Mouse (Mus musculus) cerebellum, postnatal 36 days (tissue): Measurements from ENCODE around the gene Psmb8.
"Not testable (repeated sequence)": the region's sequence is repeated elsewhere in the genome, so short reads cannot be mapped to it uniquely, and the experiment has no call there.

ENCODE experiments used
- DNase-seq, 2 experiments: peaks; one replicate each; pipeline ENCODE4 v3.0.0; 2021 to 2022; ENCODE audit warnings: mixed read lengths in 2 of 2

The Psmb8 gene

DNA sequence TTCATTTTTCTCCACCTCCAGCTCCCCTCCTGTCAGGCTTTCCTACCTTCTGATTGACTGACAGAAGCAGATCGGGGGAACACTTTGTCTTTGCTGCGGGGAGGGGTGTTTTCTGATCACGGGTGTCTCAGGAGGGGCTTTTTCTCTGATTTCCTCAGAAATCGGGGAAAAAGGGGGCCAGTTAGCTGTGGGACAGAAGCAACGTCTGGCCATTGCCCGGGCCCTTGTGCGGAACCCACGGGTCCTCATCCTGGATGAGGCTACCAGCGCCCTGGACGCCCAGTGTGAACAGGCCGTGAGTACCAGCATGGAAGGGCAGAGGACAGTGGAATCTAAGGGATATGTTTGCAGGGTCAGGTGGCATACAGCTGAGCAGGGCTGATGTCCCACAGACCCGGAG lies 17.7 kb downstream of the Psmb8 start:
- no peak for DNase-seq

GRCm38 (mm10) chr17:34217216-34217928 lies 19.9 kb downstream of the Psmb8 start:
- no peak for DNase-seq

GRCm38 (mm10) chr17:34217986-34218385 lies 20.5 kb downstream of the Psmb8 start:
- no peak for DNase-seq

GRCm38 (mm10) chr17:34218675-34219074 lies 21.2 kb downstream of the Psmb8 start:
- no peak for DNase-seq

DNA sequence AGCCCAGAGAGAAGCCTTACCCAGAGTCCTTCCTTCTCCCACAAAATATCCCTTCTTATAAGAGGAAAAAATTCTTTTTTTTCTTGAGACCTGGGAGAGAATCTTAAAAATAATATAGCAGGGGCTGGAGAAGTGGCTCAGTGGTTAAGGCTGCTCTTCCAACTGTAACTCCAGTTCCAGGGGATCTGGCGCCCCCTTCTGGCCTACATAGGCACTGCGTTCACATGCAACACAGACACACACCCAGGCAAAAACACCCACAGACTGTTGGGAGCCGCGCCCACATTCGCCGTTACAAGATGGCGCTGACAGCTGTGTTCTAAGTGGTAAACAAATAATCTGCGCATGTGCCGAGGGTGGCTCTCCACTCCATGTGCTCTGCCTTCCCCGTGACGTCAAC lies 21.6 kb downstream of the Psmb8 start:
- DNase-seq, result not testable (repeated sequence)

DNA sequence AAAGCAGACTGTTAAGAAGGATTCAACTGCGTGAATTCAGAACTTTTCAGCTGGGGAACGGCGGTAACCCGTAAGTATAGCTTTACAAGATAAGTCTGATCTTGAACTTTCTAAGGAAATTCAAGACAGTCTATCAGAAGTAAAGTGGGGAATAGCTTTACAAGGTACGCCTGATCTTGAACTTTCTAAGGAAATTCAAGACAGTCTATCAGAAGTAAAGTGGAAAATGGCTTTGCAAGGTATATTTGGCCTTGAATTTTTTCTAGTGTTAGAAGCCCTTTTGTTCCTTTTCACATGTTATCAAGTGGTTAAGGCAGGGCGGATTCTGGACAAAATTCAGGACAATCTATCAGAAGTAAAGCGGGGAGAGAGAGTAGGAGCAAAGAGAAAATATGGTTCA lies 22.3 kb downstream of the Psmb8 start:
- not testable (repeated sequence) for DNase-seq

DNA sequence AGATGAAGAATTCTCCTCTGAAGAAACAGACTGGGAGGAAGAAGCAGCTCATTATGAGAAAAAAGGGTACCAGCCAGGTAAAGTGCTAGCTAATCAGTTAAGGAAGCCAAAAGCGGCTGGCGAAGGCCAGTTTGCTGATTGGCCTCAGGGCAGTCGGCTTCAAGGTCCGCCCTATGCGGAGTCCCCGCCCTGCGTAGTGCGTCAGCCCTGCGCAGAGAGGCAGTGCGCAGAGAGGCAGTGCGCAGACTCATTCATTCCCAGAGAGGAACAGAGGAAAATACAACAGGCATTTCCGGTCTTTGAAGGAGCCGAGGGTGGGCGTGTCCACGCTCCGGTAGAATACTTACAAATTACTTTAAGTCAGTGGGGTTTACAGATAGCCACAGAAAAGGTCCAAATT lies 22.9 kb downstream of the Psmb8 start:
- DNase-seq, result not testable (repeated sequence)

GRCm38 (mm10) chr17:34224816-34225215 lies 27.3 kb downstream of the Psmb8 start:
- DNase-seq, result no peak

- no peak for DNase-seq
These were observed 27.9 kb downstream of the Psmb8 start for GRCm38 (mm10) chr17:34225426-34225825.

DNA sequence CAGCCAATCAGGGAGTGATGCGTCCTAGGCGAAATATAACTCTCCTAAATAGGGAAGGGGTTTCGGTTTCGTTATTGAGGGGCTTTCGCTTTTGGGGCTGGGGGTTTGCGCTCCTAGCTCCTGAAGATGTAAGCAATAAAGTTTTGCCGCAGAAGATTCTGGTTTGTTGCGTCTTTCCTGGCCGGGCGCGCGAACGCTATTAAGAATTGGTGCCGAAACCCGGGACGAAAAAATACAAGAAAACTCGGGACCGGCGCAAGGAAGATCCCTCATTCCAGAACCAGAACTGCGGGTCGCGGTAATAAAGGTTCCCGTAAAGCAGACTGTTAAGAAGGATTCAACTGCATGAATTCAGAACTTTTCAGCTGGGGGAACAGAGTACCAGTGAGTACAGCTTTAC lies 28.4 kb downstream of the Psmb8 start:
- not testable (repeated sequence) for DNase-seq

DNA sequence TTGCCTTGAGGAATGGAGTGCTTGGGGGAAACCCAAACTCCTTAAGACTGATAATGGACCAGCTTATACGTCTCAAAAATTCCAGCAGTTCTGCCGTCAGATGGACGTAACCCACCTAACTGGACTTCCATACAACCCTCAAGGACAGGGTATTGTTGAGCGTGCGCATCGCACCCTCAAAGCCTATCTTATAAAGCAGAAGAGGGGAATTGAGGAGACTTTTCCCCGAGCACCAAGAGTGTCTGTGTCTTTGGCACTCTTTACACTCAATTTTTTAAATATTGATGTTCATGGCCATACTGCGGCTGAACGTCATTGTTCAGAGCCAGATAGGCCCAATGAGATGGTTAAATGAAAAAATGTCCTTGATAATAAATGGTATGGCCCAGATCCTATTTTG lies 33.5 kb downstream of the Psmb8 start:
- DNase-seq, result not testable (repeated sequence)

DNA sequence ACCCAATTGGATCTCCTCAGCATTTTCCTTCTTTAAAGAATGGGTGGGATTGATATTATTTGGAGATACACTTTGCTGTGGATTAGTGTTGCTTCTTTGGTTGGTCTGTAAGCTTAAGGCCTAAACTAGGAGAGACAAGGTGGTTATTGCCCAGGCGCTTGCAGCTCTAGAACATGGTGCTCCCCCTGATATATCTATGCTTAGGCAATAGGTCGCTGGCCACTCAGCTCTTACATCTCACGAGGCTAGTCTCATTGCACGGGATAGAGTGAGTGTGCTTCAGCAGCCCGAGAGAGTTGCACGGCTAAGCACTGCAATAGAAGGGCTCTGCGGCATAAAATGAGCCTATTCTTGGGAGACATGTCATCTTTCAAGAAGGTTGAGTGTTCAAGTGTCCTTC lies 34.5 kb downstream of the Psmb8 start:
- not testable (repeated sequence) for DNase-seq

GRCm38 (mm10) chr17:34234926-34235325 lies 37.4 kb downstream of the Psmb8 start:
- peak; percentile 58 to 59 for DNase-seq

- no peak for DNase-seq
These were observed 39.2 kb downstream of the Psmb8 start for GRCm38 (mm10) chr17:34236691-34237090.

DNA sequence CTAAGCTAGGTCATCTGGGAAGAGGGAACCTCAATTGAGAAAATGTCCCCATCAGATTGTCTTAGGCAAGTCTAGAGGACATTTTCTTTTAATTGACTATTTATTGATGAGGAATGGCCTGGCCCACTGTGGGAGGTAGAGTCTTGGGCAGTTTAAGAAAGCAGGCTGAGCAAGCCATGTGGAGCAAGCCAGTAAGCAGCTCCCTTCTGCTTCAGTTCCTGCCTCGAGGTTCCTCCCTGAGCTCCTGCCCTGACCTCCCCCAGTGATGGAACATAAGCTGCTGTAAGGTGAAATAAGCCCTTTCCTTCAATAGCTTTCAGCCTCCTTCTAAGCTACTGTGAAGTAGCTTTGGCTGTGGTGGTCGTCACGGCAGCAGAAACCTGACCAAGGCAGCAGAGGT lies 40.2 kb downstream of the Psmb8 start:
- no peak for DNase-seq

DNA sequence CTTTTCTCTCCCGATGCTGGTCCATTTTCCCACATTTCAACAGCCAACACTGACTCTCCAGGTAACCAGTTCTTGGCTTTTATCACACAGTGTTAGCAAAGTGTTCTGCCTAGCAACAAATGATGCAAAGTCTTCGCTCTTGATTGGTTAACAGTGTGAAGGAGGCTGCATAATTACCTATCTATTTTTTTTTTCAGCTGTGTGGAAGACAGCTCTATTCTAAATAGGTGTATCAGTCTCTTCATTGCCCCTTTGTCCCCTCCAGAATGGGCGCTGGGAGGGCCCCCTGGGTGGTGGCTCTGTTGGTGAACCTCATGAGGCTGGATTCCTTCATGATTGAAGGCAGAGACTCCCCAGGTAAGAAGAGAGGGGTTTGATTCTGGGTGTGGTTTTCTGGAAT lies 41.2 kb downstream of the Psmb8 start, which contains the start of gene H2-Ob:
Gene H2-Ob, plus strand, starts transcription at position 198 of the 400 bp plus-strand sequence.
- DNase-seq, result no peak

- no peak for DNase-seq
These were observed 42.1 kb downstream of the Psmb8 start for GRCm38 (mm10) chr17:34239601-34240041.

GRCm38 (mm10) chr17:34240366-34240765 lies 42.8 kb downstream of the Psmb8 start:
- no peak for DNase-seq

DNA sequence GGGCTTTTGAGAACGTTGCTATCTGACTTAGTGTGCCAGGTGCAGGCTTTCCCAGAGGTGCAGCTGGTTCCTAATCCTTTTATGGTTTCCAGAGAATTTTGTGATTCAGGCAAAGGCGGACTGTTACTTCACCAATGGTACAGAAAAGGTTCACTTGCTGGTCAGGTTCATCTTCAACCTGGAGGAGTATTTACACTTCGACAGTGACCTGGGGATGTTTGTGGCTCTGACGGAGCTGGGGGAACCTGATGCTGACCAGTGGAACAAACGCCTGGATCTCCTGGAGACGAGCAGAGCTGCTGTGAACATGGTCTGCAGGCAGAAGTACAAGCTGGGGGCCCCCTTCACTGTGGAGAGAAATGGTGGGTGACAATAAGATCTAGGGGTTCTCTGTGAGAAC lies 43.4 kb downstream of the Psmb8 start:
- no peak for DNase-seq

- no peak for DNase-seq
These were observed 47.1 kb downstream of the Psmb8 start for GRCm38 (mm10) chr17:34244656-34245055.

GRCm38 (mm10) chr17:34247047-34247446 lies 49.5 kb downstream of the Psmb8 start:
- DNase-seq, result no peak

DNA sequence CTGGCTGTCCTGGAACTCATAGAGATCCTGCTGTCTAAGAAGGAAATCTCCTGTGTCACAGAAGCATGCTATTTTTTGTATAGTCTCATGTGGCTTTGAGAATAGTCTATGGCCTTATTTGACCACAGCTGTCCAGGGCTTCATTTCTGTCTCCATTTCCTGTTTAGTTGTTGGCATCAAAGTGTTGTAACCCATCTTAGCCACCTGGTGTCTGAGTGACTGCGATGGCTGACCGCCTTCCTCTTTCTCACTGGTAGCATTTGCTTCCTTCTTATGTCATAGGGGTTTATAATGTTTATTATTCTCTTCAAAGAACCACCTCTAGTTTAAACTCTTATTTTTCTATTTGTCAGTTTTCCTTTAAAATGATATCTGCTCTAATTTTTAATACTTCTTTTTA lies 51.2 kb downstream of the Psmb8 start:
- no peak for DNase-seq

DNA sequence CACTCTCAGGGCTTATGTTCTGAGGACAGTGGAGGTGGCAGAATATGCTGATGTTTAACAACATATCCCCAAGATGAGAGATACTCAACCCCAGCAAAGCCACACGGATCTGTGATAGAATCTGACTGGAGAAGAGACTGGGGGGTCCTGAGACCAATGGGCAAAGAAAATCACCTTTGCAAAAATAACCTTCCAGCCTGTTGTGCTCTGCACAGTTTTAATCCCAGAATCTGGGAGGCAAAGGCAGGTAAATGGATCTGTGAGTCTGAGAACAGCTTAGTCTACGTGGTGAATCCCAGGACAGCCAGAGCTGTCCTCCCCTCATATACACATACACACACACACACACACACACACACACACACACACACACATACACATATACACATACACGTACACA lies 51.8 kb downstream of the Psmb8 start:
- no peak for DNase-seq

- DNase-seq, result peak; percentile 37 to 39
These were observed 52.4 kb downstream of the Psmb8 start for GRCm38 (mm10) chr17:34249878-34250277.
